Mouse (Mus musculus) liver, embryonic 14.5 days (tissue): Measurements from ENCODE around the gene Acp7.

Experiments used
- CTCF ChIP-seq: IDR thresholded peaks from 2 replicates; pipeline ENCODE4 v1.5.1; 2016; ENCODE audit warnings: antibody characterized with exemption, low read depth, control low read depth
- EP300 ChIP-seq: IDR thresholded peaks from 2 replicates; pipeline ENCODE4 v1.6.1; 2016; ENCODE audit warnings: antibody characterized with exemption, low read depth

- TF ChIP-seq CTCF (no peak), EP300 (no peak)
These were observed 25.2 kb downstream of the Acp7 start for GRCm38 (mm10) chr7:28605951-28606350.
